Mouse (Mus musculus): ENCODE results near the gene Macf1. TPM values are rescaled to one million over a fixed set of nuclear protein-coding genes. Genes with fewer than 3 reads are reported as not detected.
"Not testable (repeated sequence)": the region's sequence is repeated elsewhere in the genome, so short reads cannot be mapped to it uniquely, and the experiment has no call there.

The Macf1 gene
- polyA plus RNA-seq, 1 experiment from 2014 or later = 76.5 TPM

DNA sequence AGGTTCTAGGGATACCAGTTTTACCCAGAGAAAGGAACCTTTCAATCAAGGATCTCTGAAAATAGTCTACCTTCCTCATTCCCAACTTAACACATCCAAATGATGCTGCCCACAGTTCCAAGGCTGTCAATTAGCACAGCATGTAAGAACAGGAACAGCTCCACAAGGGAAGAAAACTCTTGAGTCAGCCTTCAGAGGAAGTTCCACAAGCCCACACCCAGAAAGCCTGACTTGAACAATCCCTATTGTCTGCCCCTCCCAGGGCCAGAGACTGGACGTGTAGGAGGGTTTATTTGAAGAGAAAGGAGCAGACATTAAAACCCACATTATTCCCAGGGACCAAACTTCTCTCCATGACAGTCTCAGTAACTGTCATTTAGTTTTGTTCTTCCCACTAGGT, 48.7 kb downstream of the Macf1 start:
- H3K9ac ChIP-seq (ENCODE audit: low read length) = no peak overlapping the region
- ATAC-seq = no peak
- DNase-seq (ENCODE audit: low spot score) = no peak
- WGBS = 29% methylated on average over 1 of the region's 1 CpGs
- H3K36me3 ChIP-seq (ENCODE audit: control insufficient read depth, insufficient read depth, low read length) = no peaks in the 10 kb centered on the region
- H3K4me3 ChIP-seq (ENCODE audit: low read depth, low read length) = no peak overlapping the region
- H3K27ac ChIP-seq (ENCODE audit: low read depth, low read length) = no peak overlapping the region
- H3K4me2 ChIP-seq (ENCODE audit: low read length) = no peak overlapping the region
- no peaks in the 10 kb centered on the region for H3K4me1 ChIP-seq (ENCODE audit: control insufficient read depth, insufficient read depth, low read length)
- no peaks in the 10 kb centered on the region for H3K27me3 ChIP-seq (replicated peaks; ENCODE audit: control insufficient read depth, insufficient read depth, low read length)
- no peaks in the 10 kb centered on the region for H3K9me3 ChIP-seq (replicated peaks; ENCODE audit: control insufficient read depth, low read length)

DNA sequence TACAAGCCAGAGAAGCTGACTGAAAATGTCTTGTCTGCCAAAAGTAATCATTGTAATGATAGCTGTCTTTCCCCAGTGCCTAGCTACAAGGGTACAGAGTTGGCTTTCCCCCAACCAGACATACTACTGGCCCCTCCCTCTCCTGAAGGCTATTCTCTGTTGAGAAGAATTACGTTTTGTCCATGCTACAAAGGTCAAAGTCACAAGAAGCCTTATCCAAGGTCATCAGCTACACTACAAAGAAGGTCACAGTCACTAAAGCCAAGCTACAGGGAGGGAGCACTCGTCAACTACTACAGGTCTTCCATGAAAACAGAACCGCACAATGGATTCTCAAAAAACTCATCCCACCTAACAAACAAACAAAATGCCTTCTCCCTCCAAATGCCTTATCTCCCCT, 49.7 kb downstream of the Macf1 start:
- H3K9me3 ChIP-seq (replicated peaks; ENCODE audit: control insufficient read depth, low read length) = no peaks in the 10 kb centered on the region
- H3K36me3 ChIP-seq (ENCODE audit: control insufficient read depth, insufficient read depth, low read length) = no peaks in the 10 kb centered on the region
- WGBS = 86% methylated on average over 3 of the region's 3 CpGs
- no peak overlapping the region for H3K4me3 ChIP-seq (ENCODE audit: low read depth, low read length)
- DNase-seq (ENCODE audit: low spot score) (no peak), ATAC-seq (no peak)
- H3K9ac ChIP-seq (ENCODE audit: low read length) = no peak overlapping the region
- H3K27ac ChIP-seq (ENCODE audit: low read depth, low read length) = no peak overlapping the region
- H3K27me3 ChIP-seq (replicated peaks; ENCODE audit: control insufficient read depth, insufficient read depth, low read length) = no peaks in the 10 kb centered on the region
- H3K4me1 ChIP-seq (ENCODE audit: control insufficient read depth, insufficient read depth, low read length) = no peaks in the 10 kb centered on the region
- H3K4me2 ChIP-seq (ENCODE audit: low read length) = no peak overlapping the region

DNA sequence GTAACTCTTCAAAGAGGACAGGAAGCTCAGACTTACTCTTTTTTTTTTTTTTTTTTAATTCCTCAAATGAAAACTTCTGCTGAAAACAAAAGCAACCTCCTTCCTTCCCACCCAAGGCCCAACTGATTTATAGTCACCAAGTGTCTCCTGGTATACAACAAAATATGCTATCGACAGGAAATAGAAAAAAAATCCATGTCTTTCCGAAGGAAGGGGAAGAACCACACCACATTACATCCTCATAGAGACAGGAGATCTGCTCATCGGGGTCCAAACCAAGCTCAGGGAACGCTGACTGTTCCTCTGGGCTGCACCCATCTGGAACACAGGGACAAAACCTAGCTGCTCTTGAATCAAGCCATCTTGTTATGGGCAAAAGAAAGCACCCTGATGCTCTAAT, 50.3 kb downstream of the Macf1 start:
- Histone ChIP-seq H3K4me1 (ENCODE audit: control insufficient read depth, insufficient read depth, low read length) (no peaks in the 10 kb centered on the region), H3K9ac (ENCODE audit: low read length) (no peak overlapping the region), H3K27me3 (replicated peaks; ENCODE audit: control insufficient read depth, insufficient read depth, low read length) (no peaks in the 10 kb centered on the region), H3K27ac (ENCODE audit: low read depth, low read length) (no peak overlapping the region), H3K4me3 (ENCODE audit: low read depth, low read length) (no peak overlapping the region), H3K4me2 (ENCODE audit: low read length) (no peak overlapping the region), H3K9me3 (replicated peaks; ENCODE audit: control insufficient read depth, low read length) (no peaks in the 10 kb centered on the region), H3K36me3 (ENCODE audit: control insufficient read depth, insufficient read depth, low read length) (no peaks in the 10 kb centered on the region)
- DNase-seq (ENCODE audit: low spot score) (no peak), ATAC-seq (no peak)
- 92% methylated on average over 4 of the region's 4 CpGs for WGBS

DNA sequence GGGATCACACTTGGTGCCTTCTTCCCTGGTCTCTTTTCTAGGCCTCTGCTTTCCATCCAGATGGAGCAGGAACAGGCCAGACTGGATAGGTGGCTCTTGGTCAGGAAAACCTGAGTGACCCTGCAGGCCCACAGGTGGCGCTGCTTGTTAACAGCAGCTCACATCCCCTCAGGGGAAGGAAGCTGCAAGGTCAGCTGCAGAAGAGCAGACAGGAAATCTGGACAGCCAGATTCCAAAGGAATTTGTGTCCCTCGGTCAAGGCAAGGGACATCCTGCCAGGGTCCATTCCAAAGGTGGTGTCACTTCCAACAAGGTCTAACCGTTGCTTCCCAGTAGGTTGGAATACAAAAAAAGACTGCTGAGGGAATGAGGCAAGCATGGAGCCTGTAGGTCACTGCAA, 50.8 kb downstream of the Macf1 start:
- Histone ChIP-seq H3K4me3 (ENCODE audit: low read depth, low read length) (no peak overlapping the region), H3K27ac (ENCODE audit: low read depth, low read length) (no peak overlapping the region), H3K36me3 (ENCODE audit: control insufficient read depth, insufficient read depth, low read length) (no peaks in the 10 kb centered on the region), H3K9ac (ENCODE audit: low read length) (no peak overlapping the region), H3K9me3 (replicated peaks; ENCODE audit: control insufficient read depth, low read length) (no peaks in the 10 kb centered on the region), H3K4me2 (ENCODE audit: low read length) (no peak overlapping the region), H3K4me1 (ENCODE audit: control insufficient read depth, insufficient read depth, low read length) (no peaks in the 10 kb centered on the region), H3K27me3 (replicated peaks; ENCODE audit: control insufficient read depth, insufficient read depth, low read length) (no peaks in the 10 kb centered on the region)
- DNase-seq (ENCODE audit: low spot score) (no peak), ATAC-seq (no peak)
- WGBS = 42% methylated on average over 3 of the region's 3 CpGs

DNA sequence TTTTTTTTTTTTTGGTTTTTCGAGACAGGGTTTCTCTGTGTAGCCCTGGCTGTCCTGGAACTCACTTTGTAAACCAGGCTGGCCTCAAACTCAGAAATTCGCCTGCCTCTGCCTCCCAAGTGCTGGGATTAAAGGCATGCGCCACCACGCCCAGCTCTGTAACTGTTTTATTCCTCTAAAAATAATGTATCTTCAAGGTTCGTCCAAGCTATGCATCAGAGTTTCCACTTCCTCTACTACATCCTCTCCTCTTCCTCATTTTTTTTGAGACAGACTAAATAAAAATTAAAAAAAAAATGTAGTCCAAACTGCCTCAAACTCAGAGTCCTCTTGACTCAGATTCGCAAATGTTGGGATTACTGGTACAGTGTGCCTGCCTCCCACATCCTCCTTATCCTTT, 52.0 kb downstream of the Macf1 start:
- not testable (repeated sequence) for ATAC-seq; H3K4me3 ChIP-seq (ENCODE audit: low read depth, low read length)
- WGBS = 95% methylated on average over 5 of the region's 6 CpGs

DNA sequence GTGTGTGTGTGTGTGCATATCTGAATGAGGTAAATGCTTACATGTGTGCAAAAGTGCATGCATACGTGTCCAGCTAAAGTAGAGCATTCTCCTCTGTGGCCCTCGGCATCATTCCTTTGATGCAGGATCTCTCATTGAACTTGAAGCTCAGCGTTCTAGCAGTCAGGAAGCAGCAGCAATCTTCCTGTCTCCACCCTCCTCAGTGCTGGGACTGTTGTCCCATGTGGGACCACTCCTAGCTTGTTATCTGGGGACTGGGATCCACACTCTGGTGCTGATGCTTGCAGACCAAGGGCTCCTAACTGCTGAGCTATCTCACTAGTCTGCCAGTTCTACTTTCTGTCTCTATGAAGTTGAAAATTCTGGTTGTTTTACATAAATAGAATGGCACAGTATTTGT, 52.5 kb downstream of the Macf1 start:
- Histone ChIP-seq H3K9me3 (replicated peaks; ENCODE audit: control insufficient read depth, low read length) (no peaks in the 10 kb centered on the region), H3K9ac (ENCODE audit: low read length) (no peak overlapping the region), H3K27ac (ENCODE audit: low read depth, low read length) (no peak overlapping the region), H3K27me3 (replicated peaks; ENCODE audit: control insufficient read depth, insufficient read depth, low read length) (no peaks in the 10 kb centered on the region), H3K4me3 (ENCODE audit: low read depth, low read length) (no peak overlapping the region), H3K36me3 (ENCODE audit: control insufficient read depth, insufficient read depth, low read length) (no peaks in the 10 kb centered on the region), H3K4me1 (ENCODE audit: control insufficient read depth, insufficient read depth, low read length) (no peaks in the 10 kb centered on the region), H3K4me2 (ENCODE audit: low read length) (no peak overlapping the region)
- no peak for DNase-seq (ENCODE audit: low spot score)
- WGBS = 92% methylated on average over 3 of the region's 3 CpGs
- no peak for ATAC-seq

More for the DNA sequence above, 52.0 kb downstream of the Macf1 start:
- H3K4me2 ChIP-seq (ENCODE audit: low read length); H3K27me3 ChIP-seq (replicated peaks; ENCODE audit: control insufficient read depth, insufficient read depth, low read length); H3K36me3 ChIP-seq (ENCODE audit: control insufficient read depth, insufficient read depth, low read length); H3K9ac ChIP-seq (ENCODE audit: low read length); DNase-seq (ENCODE audit: low spot score); H3K27ac ChIP-seq (ENCODE audit: low read depth, low read length); H3K4me1 ChIP-seq (ENCODE audit: control insufficient read depth, insufficient read depth, low read length); H3K9me3 ChIP-seq (replicated peaks; ENCODE audit: control insufficient read depth, low read length): not testable (repeated sequence)

DNA sequence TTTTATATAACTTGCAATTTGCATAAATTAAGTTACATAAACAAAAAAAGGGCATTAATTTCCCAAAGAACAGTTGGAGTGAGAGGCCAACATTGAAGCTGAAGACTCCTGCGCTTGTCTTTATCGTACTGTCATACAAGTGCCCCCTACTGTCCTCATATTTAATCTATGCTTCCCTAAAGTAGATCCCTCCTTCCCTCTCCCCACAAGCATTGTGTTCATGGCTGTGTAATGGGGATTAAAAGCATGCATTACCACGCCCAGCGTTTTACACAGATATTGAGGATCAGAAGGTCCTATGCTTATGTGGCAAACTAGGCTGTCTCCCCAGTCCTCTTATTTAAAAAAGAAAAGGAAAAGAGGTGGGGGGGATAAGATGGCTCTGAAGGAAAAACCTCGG, 56.5 kb downstream of the Macf1 start:
- Histone ChIP-seq H3K4me3 (ENCODE audit: low read depth, low read length) (no peak overlapping the region), H3K27me3 (replicated peaks; ENCODE audit: control insufficient read depth, insufficient read depth, low read length) (no peaks in the 10 kb centered on the region), H3K36me3 (ENCODE audit: control insufficient read depth, insufficient read depth, low read length) (no peaks in the 10 kb centered on the region), H3K9ac (ENCODE audit: low read length) (no peak overlapping the region), H3K27ac (ENCODE audit: low read depth, low read length) (no peak overlapping the region), H3K9me3 (replicated peaks; ENCODE audit: control insufficient read depth, low read length) (no peaks in the 10 kb centered on the region), H3K4me2 (ENCODE audit: low read length) (no peak overlapping the region), H3K4me1 (ENCODE audit: control insufficient read depth, insufficient read depth, low read length) (peaks cover 6% of the 10 kb centered on the region; the same call in 1 of the 2 replicates)
- no peak for DNase-seq (ENCODE audit: low spot score)
- WGBS = 68% methylated on average over 5 of the region's 5 CpGs
- ATAC-seq = no peak

DNA sequence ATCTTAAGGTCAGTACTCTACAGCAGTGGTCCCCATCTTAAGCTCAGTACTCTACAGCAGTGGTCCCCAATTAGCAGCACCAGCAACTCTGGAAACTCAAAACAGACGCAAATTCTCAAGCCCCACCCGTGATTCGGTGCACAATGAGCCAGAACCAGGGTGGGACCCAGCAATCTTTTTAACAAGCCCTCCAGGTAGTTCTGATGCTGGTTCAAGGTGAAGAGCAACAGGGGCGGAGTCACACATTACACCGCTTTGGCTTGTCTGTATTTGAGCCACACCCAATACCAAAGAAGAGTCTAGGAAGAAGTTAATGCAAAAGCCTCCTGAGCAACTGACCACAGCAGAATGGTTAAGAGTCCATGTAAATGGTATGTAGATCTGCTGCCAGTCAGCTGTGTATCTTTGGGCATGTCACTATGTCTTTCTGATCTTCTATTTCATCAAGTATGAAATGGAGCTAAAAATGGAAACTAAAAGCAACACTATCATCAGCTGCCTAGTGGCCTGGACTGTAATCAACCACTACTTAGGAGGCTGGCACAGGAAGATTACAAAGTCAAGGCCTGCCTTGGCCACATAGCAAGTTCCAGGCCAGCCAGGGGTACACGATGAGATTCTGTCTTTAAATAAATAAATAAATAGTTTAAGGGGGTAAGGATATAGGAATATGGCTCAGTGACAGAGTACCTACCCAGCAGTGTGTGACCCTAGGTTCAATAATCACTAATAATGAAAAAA, 58.7 kb downstream of the Macf1 start:
- Histone ChIP-seq H3K4me3 (ENCODE audit: low read depth, low read length) (no peak overlapping the region), H3K36me3 (ENCODE audit: control insufficient read depth, insufficient read depth, low read length) (no peaks in the 10 kb centered on the region), H3K4me2 (ENCODE audit: low read length) (no peak overlapping the region), H3K9ac (ENCODE audit: low read length) (no peak overlapping the region), H3K9me3 (replicated peaks; ENCODE audit: control insufficient read depth, low read length) (no peaks in the 10 kb centered on the region), H3K4me1 (ENCODE audit: control insufficient read depth, insufficient read depth, low read length) (peaks cover 6% of the 10 kb centered on the region; the same call in 1 of the 2 replicates), H3K27ac (ENCODE audit: low read depth, low read length) (no peak overlapping the region), H3K27me3 (replicated peaks; ENCODE audit: control insufficient read depth, insufficient read depth, low read length) (no peaks in the 10 kb centered on the region)
- WGBS = 74% methylated on average over 6 of the region's 6 CpGs
- ATAC-seq = no peak; the same call in 1 of the 2 replicates
- no peak for DNase-seq (ENCODE audit: low spot score)

DNA sequence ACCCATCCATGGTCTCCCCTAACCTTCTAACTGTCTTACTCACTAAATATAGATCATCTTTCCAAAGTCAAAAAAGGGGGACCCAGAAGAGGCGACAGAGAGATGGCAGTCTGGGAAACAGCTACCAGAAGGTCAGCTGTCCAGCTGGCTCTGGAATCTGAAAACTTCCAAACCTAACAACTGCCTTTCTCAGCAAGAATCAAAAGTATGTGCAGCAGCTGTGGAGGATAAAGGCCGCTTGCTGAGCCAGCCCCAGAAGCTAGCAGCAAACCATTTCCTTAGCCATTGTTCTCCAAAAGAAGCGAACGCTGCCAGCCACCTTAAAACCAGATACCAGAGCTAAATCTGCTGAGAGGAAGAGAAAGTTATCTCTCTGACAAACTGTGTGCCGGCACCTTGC, 59.7 kb downstream of the Macf1 start:
- Histone ChIP-seq H3K27ac (ENCODE audit: low read depth, low read length) (no peak overlapping the region), H3K9me3 (replicated peaks; ENCODE audit: control insufficient read depth, low read length) (no peaks in the 10 kb centered on the region), H3K4me3 (ENCODE audit: low read depth, low read length) (no peak overlapping the region), H3K27me3 (replicated peaks; ENCODE audit: control insufficient read depth, insufficient read depth, low read length) (no peaks in the 10 kb centered on the region), H3K36me3 (ENCODE audit: control insufficient read depth, insufficient read depth, low read length) (no peaks in the 10 kb centered on the region), H3K4me1 (ENCODE audit: control insufficient read depth, insufficient read depth, low read length) (peaks cover 6% of the 10 kb centered on the region; the same call in 1 of the 2 replicates), H3K4me2 (ENCODE audit: low read length) (no peak overlapping the region), H3K9ac (ENCODE audit: low read length) (no peak overlapping the region)
- 15% methylated on average over 5 of the region's 5 CpGs for WGBS
- DNase-seq (ENCODE audit: low spot score) (no peak), ATAC-seq (no peak)
